ENCODE assay signal across 7 mouse cellular contexts in genomic region chr13:63428211-63428610, GRCm38 (mm10).
A peak's percentile ranks its signal among the peaks of the same experiment; 100 is the strongest.
DNase-seq lines count a peak whose midpoint lies in the region; ATAC-seq and TF ChIP-seq lines count a peak whose summit lies in the region.
"Not testable (repeated sequence)": the region's sequence is repeated elsewhere in the genome, so short reads cannot be mapped to it uniquely, and the experiment has no call there.

No protein-coding gene starts in this region.

- not testable (repeated sequence) for H3K9ac ChIP-seq in intestine, postnatal 0 days (ENCODE audit: low read depth, low read length); liver, postnatal 0 days (replicated peaks); lung, postnatal 0 days (replicated peaks; ENCODE audit: low read depth); midbrain, postnatal 0 days (replicated peaks; ENCODE audit: low read length, poor library complexity, severe bottlenecking)

- DNase-seq in Patski (ENCODE audit: low read depth, low spot score); layer of hippocampus, adult 2 months (ENCODE audit: low spot score in 2 of 2); liver, postnatal 0 days; lung, postnatal 0 days (ENCODE audit: low spot score); midbrain, postnatal 0 days (ENCODE audit: low spot score): not testable (repeated sequence)
- DNase-seq in heart, adult 11 months, result peak; percentile 54

- WGBS in intestine, postnatal 0 days, result 96% methylated on average over 5 of the region's 5 CpGs
- 90% methylated on average over 5 of the region's 5 CpGs for WGBS in liver, postnatal 0 days (ENCODE audit: insufficient replicate concordance)
- WGBS in lung, postnatal 0 days, result 95% methylated on average over 5 of the region's 5 CpGs
- 92% methylated on average over 5 of the region's 5 CpGs for WGBS in midbrain, postnatal 0 days

- H3K4me1 ChIP-seq in intestine, postnatal 0 days (replicated peaks; ENCODE audit: control insufficient read depth, insufficient read depth, low read length); lung, postnatal 0 days (ENCODE audit: insufficient read depth, low read depth, low read length); midbrain, postnatal 0 days (ENCODE audit: insufficient read depth, low read length): not testable (repeated sequence)
- H3K4me1 ChIP-seq in liver, postnatal 0 days (ENCODE audit: insufficient read depth), result peaks cover 11% of the 10 kb centered on the region

- H3K4me2 ChIP-seq in intestine, postnatal 0 days (replicated peaks; ENCODE audit: low read depth); liver, postnatal 0 days (ENCODE audit: low read depth, low read length); lung, postnatal 0 days (replicated peaks; ENCODE audit: low read depth, low read length); midbrain, postnatal 0 days (ENCODE audit: low read depth, low read length, poor library complexity, severe bottlenecking): not testable (repeated sequence)

- H3K36me3 ChIP-seq in intestine, postnatal 0 days (ENCODE audit: control insufficient read depth, insufficient read depth); liver, postnatal 0 days (replicated peaks; ENCODE audit: insufficient read depth, low read length); lung, postnatal 0 days (ENCODE audit: insufficient read depth, low read length); midbrain, postnatal 0 days (ENCODE audit: insufficient read depth, low read length): not testable (repeated sequence)

- TF ChIP-seq CTCF in Patski (IDR thresholded peaks at IDR 0.05), result peak; percentile 53
- peak; percentile 34; the same call in 1 of the 2 replicates for TF ChIP-seq CTCF in intestine, postnatal 0 days (IDR thresholded peaks at IDR 0.05; ENCODE audit: low read depth)
- TF ChIP-seq CTCF in layer of hippocampus, adult 2 months (conservative IDR thresholded peaks at IDR 0.05), result peak; percentile 55
- TF ChIP-seq CTCF in liver, postnatal 0 days (IDR thresholded peaks at IDR 0.05; ENCODE audit: low read depth), result 0 out of 2 replicates have a peak, but pooled peaks have one; percentile 18
- peak; percentile 36 for TF ChIP-seq CTCF in lung, postnatal 0 days (IDR thresholded peaks at IDR 0.05)
- TF ChIP-seq CTCF in midbrain, postnatal 0 days (IDR thresholded peaks at IDR 0.05), result peak; percentile 44

- not testable (repeated sequence) for TF ChIP-seq EP300 in liver, postnatal 0 days (IDR thresholded peaks at IDR 0.05; ENCODE audit: low read depth); lung, postnatal 0 days (IDR thresholded peaks at IDR 0.05)

- not testable (repeated sequence) for H3K27me3 ChIP-seq in Patski; intestine, postnatal 0 days (replicated peaks; ENCODE audit: control insufficient read depth, insufficient read depth, low read length); liver, postnatal 0 days (ENCODE audit: insufficient read depth, low read length); lung, postnatal 0 days (replicated peaks; ENCODE audit: insufficient read depth, low read length); midbrain, postnatal 0 days (ENCODE audit: insufficient read depth, low read length)

- H3K27ac ChIP-seq in intestine, postnatal 0 days (ENCODE audit: low read depth, low read length); layer of hippocampus, adult 2 months; liver, postnatal 0 days (ENCODE audit: low read depth); lung, postnatal 0 days (ENCODE audit: low read length); midbrain, postnatal 0 days (ENCODE audit: low read depth, low read length): not testable (repeated sequence)

- in situ Hi-C loops in Patski (cut with MboI; ENCODE audit: low pct_unique_long_range_greater_than_20kb), result not testable (repeated sequence)

- CTCF ChIA-PET in Patski (lab: Charles Lee), result interaction anchor here (3.8 kb wide), 1 partner anchor 10 kb away, joined by 21 read pairs; no protein-coding TSS in a partner anchor

- not testable (repeated sequence) for H3K9me3 ChIP-seq in intestine, postnatal 0 days (ENCODE audit: control insufficient read depth); liver, postnatal 0 days (ENCODE audit: low read length); lung, postnatal 0 days (ENCODE audit: low read length); midbrain, postnatal 0 days (ENCODE audit: low read length)

- ATAC-seq in Patski; intestine, postnatal 0 days; liver, postnatal 0 days; lung, postnatal 0 days; midbrain, postnatal 0 days (ENCODE audit: low FRiP score): not testable (repeated sequence)

- POLR2A ChIA-PET in Patski (lab: Charles Lee), result not testable (repeated sequence)

- not testable (repeated sequence) for H3K4me3 ChIP-seq in intestine, postnatal 0 days (ENCODE audit: low read depth, low read length); layer of hippocampus, adult 2 months; liver, postnatal 0 days (ENCODE audit: low read depth, low read length); lung, postnatal 0 days (ENCODE audit: low read depth, low read length); midbrain, postnatal 0 days (ENCODE audit: low read depth, low read length)
